Mouse (Mus musculus): ENCODE data around the gene Katnal1. TPM values are rescaled to one million over a fixed set of nuclear protein-coding genes. Genes with fewer than 3 reads are reported as not detected.

The Katnal1 gene
- polyA plus RNA-seq, 1 experiment from 2014 or later, result 42.3 TPM

GRCm38 (mm10) chr5:148958355-148958754 is 29.2 kb upstream of the Katnal1 start:
- no peak overlapping the region for H3K27ac ChIP-seq (ENCODE audit: low read depth, low read length)
- H3K27me3 ChIP-seq (ENCODE audit: control insufficient read depth, insufficient read depth, low read length), result no peaks in the 10 kb centered on the region
- no peak for ATAC-seq (ENCODE audit: low read depth)
- H3K9ac ChIP-seq (replicated peaks; ENCODE audit: low read depth, low read length), result no peak overlapping the region
- H3K4me1 ChIP-seq (ENCODE audit: control insufficient read depth, insufficient read depth, low read length), result 0 out of 2 replicates have a peak, but pooled peaks cover 6% of the 10 kb centered on the region
- H3K9me3 ChIP-seq (ENCODE audit: control insufficient read depth, low read length), result no peaks in the 10 kb centered on the region
- H3K36me3 ChIP-seq (ENCODE audit: control insufficient read depth, insufficient read depth, low read length), result no peaks in the 10 kb centered on the region
- 46% methylated on average over 9 of the region's 9 CpGs for WGBS
- no peak overlapping the region for H3K4me3 ChIP-seq (ENCODE audit: low read depth, low read length)
- no peak overlapping the region for H3K4me2 ChIP-seq (ENCODE audit: low read depth, low read length)

GRCm38 (mm10) chr5:148956898-148957535 is 27.9 kb upstream of the Katnal1 start:
- Histone ChIP-seq H3K4me3 (ENCODE audit: low read depth, low read length) (no peak overlapping the region), H3K4me2 (ENCODE audit: low read depth, low read length) (no peak overlapping the region), H3K4me1 (ENCODE audit: control insufficient read depth, insufficient read depth, low read length) (0 out of 2 replicates have a peak, but pooled peaks cover 6% of the 10 kb centered on the region), H3K36me3 (ENCODE audit: control insufficient read depth, insufficient read depth, low read length) (no peaks in the 10 kb centered on the region), H3K27ac (ENCODE audit: low read depth, low read length) (no peak overlapping the region), H3K9ac (replicated peaks; ENCODE audit: low read depth, low read length) (no peak overlapping the region), H3K9me3 (ENCODE audit: control insufficient read depth, low read length) (no peaks in the 10 kb centered on the region), H3K27me3 (ENCODE audit: control insufficient read depth, insufficient read depth, low read length) (no peaks in the 10 kb centered on the region)
- ATAC-seq (ENCODE audit: low read depth), result no peak
- WGBS, result 65% methylated on average over 9 of the region's 9 CpGs

DNA sequence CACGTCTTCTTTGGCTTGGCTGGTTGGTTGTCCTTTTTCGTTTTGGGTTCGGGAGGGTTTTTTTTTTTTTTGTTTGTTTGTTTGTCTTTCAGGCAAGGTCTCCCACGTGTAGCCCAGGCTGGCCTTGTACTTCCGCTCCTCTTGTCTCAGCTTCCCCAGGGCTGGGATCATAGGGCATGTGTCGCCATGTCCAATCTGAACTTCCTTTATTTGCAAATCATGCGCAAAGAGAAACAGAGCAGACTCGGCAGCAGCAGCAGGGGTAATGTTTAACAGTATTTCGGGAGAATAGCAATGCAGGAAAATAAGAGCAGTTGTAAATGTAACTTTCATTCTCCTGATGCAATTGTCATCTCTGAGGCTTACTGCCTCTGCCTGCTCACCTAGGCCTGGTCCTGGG is 27.0 kb upstream of the Katnal1 start:
- no peak overlapping the region for H3K4me2 ChIP-seq (ENCODE audit: low read depth, low read length)
- no peaks in the 10 kb centered on the region for H3K9me3 ChIP-seq (ENCODE audit: control insufficient read depth, low read length)
- ATAC-seq (ENCODE audit: low read depth), result no peak
- no peaks in the 10 kb centered on the region for H3K27me3 ChIP-seq (ENCODE audit: control insufficient read depth, insufficient read depth, low read length)
- no peak overlapping the region for H3K9ac ChIP-seq (replicated peaks; ENCODE audit: low read depth, low read length)
- 85% methylated on average over 9 of the region's 9 CpGs for WGBS
- no peak overlapping the region for H3K27ac ChIP-seq (ENCODE audit: low read depth, low read length)
- no peak overlapping the region for H3K4me3 ChIP-seq (ENCODE audit: low read depth, low read length)
- H3K4me1 ChIP-seq (ENCODE audit: control insufficient read depth, insufficient read depth, low read length), result 0 out of 2 replicates have a peak, but pooled peaks cover 6% of the 10 kb centered on the region
- H3K36me3 ChIP-seq (ENCODE audit: control insufficient read depth, insufficient read depth, low read length), result no peaks in the 10 kb centered on the region

DNA sequence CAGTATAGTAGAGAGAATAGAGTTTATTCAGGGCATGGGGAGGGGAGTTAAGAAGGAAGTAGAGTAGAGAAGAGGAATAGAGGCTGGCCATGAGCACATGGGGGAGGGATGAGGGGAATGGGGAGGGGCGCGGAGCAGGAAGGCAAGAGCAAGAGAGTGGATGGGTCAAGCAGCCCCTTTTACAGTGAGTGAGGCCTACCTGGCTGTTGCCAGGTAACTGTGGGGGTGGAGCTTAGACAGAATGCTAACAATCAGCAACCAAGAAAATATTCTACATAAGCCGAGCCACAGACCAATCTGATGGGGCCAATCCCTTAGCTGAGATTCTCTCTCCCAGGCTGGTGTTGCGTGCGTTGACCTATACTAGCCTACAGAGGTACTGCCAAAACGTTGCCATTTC is 26.5 kb upstream of the Katnal1 start:
- H3K9me3 ChIP-seq (ENCODE audit: control insufficient read depth, low read length), result no peaks in the 10 kb centered on the region
- no peak overlapping the region for H3K4me2 ChIP-seq (ENCODE audit: low read depth, low read length)
- ATAC-seq (ENCODE audit: low read depth), result no peak
- no peaks in the 10 kb centered on the region for H3K27me3 ChIP-seq (ENCODE audit: control insufficient read depth, insufficient read depth, low read length)
- H3K4me3 ChIP-seq (ENCODE audit: low read depth, low read length), result no peak overlapping the region
- H3K36me3 ChIP-seq (ENCODE audit: control insufficient read depth, insufficient read depth, low read length), result no peaks in the 10 kb centered on the region
- WGBS, result 95% methylated on average over 6 of the region's 6 CpGs
- H3K4me1 ChIP-seq (ENCODE audit: control insufficient read depth, insufficient read depth, low read length), result 0 out of 2 replicates have a peak, but pooled peaks cover 6% of the 10 kb centered on the region
- H3K27ac ChIP-seq (ENCODE audit: low read depth, low read length), result no peak overlapping the region
- no peak overlapping the region for H3K9ac ChIP-seq (replicated peaks; ENCODE audit: low read depth, low read length)

DNA sequence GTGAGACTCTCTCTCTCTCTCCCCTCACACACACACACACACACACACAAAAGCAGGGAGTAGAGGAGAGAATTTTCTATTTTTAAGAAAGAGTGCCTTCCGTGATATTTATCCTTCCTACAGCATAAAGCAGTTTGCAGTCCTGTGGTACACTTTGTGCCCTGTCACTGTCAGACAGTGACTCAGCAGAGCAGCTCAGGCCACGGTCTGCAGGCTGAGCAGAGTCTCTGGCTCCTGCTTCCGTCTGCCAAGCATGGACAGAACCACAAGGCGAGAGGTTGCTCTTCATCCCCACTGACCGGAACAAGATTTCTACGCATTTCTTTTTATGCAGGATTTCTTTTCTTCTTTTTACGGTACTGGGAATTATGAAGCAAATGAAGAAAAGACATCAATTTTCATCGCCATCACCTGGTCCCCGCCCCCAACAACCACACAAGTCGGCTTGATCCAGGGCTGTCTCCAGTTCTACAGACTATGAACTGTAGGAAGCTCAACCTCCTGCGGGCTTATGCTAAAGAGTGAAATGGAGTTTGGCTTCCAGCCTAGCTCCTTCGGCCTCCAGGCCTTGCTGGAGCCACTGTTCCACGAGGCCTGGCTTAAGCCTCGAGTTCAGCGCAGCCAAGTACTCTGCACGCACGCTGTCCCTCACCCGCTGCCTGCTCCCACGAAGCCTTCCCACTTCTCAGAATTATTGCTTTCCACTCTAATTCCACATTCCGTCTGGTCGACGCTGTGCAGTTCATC is 25.4 kb upstream of the Katnal1 start:
- H3K27me3 ChIP-seq (ENCODE audit: control insufficient read depth, insufficient read depth, low read length), result no peaks in the 10 kb centered on the region
- no peak overlapping the region for H3K9ac ChIP-seq (replicated peaks; ENCODE audit: low read depth, low read length)
- H3K9me3 ChIP-seq (ENCODE audit: control insufficient read depth, low read length), result no peaks in the 10 kb centered on the region
- H3K27ac ChIP-seq (ENCODE audit: low read depth, low read length), result no peak overlapping the region
- WGBS, result 68% methylated on average over 22 of the region's 22 CpGs
- no peak for ATAC-seq (ENCODE audit: low read depth)
- no peak overlapping the region for H3K4me2 ChIP-seq (ENCODE audit: low read depth, low read length)
- no peaks in the 10 kb centered on the region for H3K36me3 ChIP-seq (ENCODE audit: control insufficient read depth, insufficient read depth, low read length)
- 0 out of 2 replicates have a peak, but pooled peaks cover 5% of the 10 kb centered on the region for H3K4me1 ChIP-seq (ENCODE audit: control insufficient read depth, insufficient read depth, low read length)
- no peak overlapping the region for H3K4me3 ChIP-seq (ENCODE audit: low read depth, low read length)

DNA sequence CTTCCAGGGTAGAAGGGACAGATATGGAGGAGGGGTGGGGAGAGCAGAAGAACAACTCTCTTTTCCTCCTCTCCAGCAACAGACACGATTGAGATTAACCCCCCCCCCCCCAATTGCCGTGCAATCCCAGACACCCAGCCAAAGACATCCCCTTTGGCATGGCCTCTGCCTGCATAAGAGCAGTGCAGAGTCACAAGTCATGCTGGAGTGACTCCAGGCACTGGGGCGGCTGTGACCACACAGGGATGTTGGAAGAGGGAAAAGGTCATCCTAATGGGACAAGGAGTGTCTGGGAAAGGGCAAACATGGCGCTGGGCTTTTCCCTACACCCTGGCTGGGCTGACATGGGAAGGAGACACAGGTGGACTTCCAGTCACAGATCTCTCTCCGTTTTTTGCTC is 24.0 kb upstream of the Katnal1 start:
- Histone ChIP-seq H3K9ac (replicated peaks; ENCODE audit: low read depth, low read length) (no peak overlapping the region), H3K36me3 (ENCODE audit: control insufficient read depth, insufficient read depth, low read length) (no peaks in the 10 kb centered on the region), H3K4me1 (ENCODE audit: control insufficient read depth, insufficient read depth, low read length) (no peaks in the 10 kb centered on the region), H3K9me3 (ENCODE audit: control insufficient read depth, low read length) (no peaks in the 10 kb centered on the region), H3K27ac (ENCODE audit: low read depth, low read length) (no peak overlapping the region), H3K4me2 (ENCODE audit: low read depth, low read length) (no peak overlapping the region), H3K27me3 (ENCODE audit: control insufficient read depth, insufficient read depth, low read length) (no peaks in the 10 kb centered on the region), H3K4me3 (ENCODE audit: low read depth, low read length) (no peak overlapping the region)
- ATAC-seq (ENCODE audit: low read depth), result no peak
- WGBS, result 81% methylated on average over 5 of the region's 5 CpGs

GRCm38 (mm10) chr5:148952419-148952818 is 23.3 kb upstream of the Katnal1 start:
- Histone ChIP-seq H3K27me3 (ENCODE audit: control insufficient read depth, insufficient read depth, low read length) (no peaks in the 10 kb centered on the region), H3K9ac (replicated peaks; ENCODE audit: low read depth, low read length) (no peak overlapping the region), H3K4me3 (ENCODE audit: low read depth, low read length) (no peak overlapping the region), H3K4me1 (ENCODE audit: control insufficient read depth, insufficient read depth, low read length) (no peaks in the 10 kb centered on the region), H3K9me3 (ENCODE audit: control insufficient read depth, low read length) (no peaks in the 10 kb centered on the region), H3K27ac (ENCODE audit: low read depth, low read length) (no peak overlapping the region), H3K4me2 (ENCODE audit: low read depth, low read length) (no peak overlapping the region), H3K36me3 (ENCODE audit: control insufficient read depth, insufficient read depth, low read length) (no peaks in the 10 kb centered on the region)
- WGBS, result 46% methylated on average over 6 of the region's 6 CpGs
- no peak for ATAC-seq (ENCODE audit: low read depth)

- H3K4me3 ChIP-seq (ENCODE audit: low read depth, low read length), result no peak overlapping the region
- H3K27ac ChIP-seq (ENCODE audit: low read depth, low read length), result no peak overlapping the region
These were observed 22.2 kb upstream of the Katnal1 start for GRCm38 (mm10) chr5:148951360-148951759.

DNA sequence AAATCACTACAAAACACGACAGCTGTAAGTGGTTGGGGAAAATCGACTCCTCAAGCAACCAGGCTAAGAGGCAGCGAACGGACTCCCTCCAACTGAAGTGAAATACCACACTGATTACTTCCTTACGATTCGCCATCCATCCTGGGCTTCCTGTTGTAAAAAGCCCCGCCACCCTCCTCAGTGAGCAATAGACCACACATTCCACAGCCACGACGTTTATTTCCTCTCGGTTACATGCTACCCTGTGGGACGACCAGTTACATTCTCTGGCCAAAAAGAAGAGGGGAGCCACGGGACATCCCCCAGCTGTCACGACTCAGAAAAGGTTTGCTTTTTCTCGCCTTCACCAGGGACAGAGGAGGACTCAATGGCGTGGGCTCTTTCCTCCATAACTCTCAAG is 20.9 kb upstream of the Katnal1 start:
- no peak for ATAC-seq (ENCODE audit: low read depth)
- WGBS, result 45% methylated on average over 15 of the region's 15 CpGs

More at GRCm38 (mm10) chr5:148951360-148951759, 22.2 kb upstream of the Katnal1 start:
- Histone ChIP-seq H3K9ac (replicated peaks; ENCODE audit: low read depth, low read length) (no peak overlapping the region), H3K27me3 (ENCODE audit: control insufficient read depth, insufficient read depth, low read length) (no peaks in the 10 kb centered on the region), H3K36me3 (ENCODE audit: control insufficient read depth, insufficient read depth, low read length) (no peaks in the 10 kb centered on the region), H3K4me1 (ENCODE audit: control insufficient read depth, insufficient read depth, low read length) (no peaks in the 10 kb centered on the region), H3K9me3 (ENCODE audit: control insufficient read depth, low read length) (no peaks in the 10 kb centered on the region), H3K4me2 (ENCODE audit: low read depth, low read length) (no peak overlapping the region)
- 93% methylated on average over 5 of the region's 5 CpGs for WGBS
- ATAC-seq (ENCODE audit: low read depth), result no peak

More for the DNA sequence above, 20.9 kb upstream of the Katnal1 start:
- Histone ChIP-seq H3K27ac (ENCODE audit: low read depth, low read length) (no peak overlapping the region), H3K4me1 (ENCODE audit: control insufficient read depth, insufficient read depth, low read length) (no peaks in the 10 kb centered on the region), H3K9ac (replicated peaks; ENCODE audit: low read depth, low read length) (no peak overlapping the region), H3K4me2 (ENCODE audit: low read depth, low read length) (no peak overlapping the region), H3K4me3 (ENCODE audit: low read depth, low read length) (no peak overlapping the region), H3K36me3 (ENCODE audit: control insufficient read depth, insufficient read depth, low read length) (no peaks in the 10 kb centered on the region), H3K9me3 (ENCODE audit: control insufficient read depth, low read length) (no peaks in the 10 kb centered on the region), H3K27me3 (ENCODE audit: control insufficient read depth, insufficient read depth, low read length) (no peaks in the 10 kb centered on the region)

All from neural tube, embryonic 14.5 days (tissue).